Mouse (Mus musculus): ENCODE measurements around the gene Tcte2. TPM values are rescaled to one million over a fixed set of nuclear protein-coding genes. Genes with fewer than 3 reads are reported as not detected.

Gene Tcte2
- polyA plus RNA-seq, 1 experiment from 2014 or later: 16.8 TPM

Other genes starting within 250 kb of the Tcte2 start
- gene Afdn, start 1.3 kb downstream of the Tcte2 start, polyA plus RNA-seq (2014; fragmentation: Nextera tagmentation; extraction: Ambion mirVana): 108 and 123 TPM in 2 replicates
- not detected in 2 replicates for gene Gm7168, start 186.5 kb upstream of the Tcte2 start, polyA plus RNA-seq (2014; fragmentation: Nextera tagmentation; extraction: Ambion mirVana)
- gene Gm7356, start 241.9 kb upstream of the Tcte2 start, polyA plus RNA-seq (2014; fragmentation: Nextera tagmentation; extraction: Ambion mirVana): not detected in 2 replicates